Mouse (Mus musculus) MEL (cell line): ENCODE results near the gene Phkg1. TPM values are rescaled to one million over a fixed set of nuclear protein-coding genes. Genes with fewer than 3 reads are reported as not detected.
"Not testable (repeated sequence)": the region's sequence is repeated elsewhere in the genome, so short reads cannot be mapped to it uniquely, and the experiment has no call there.

Experiments
- DNase-seq: peaks from one replicate; pipeline ENCODE4 v3.0.0; 2011; ENCODE audit warnings: low read depth, low spot score
- H3K27ac ChIP-seq: 2 replicates; pipeline ENCODE4 v1.5.1; 2012; ENCODE audit warnings: low read depth, mild to moderate bottlenecking, control low read depth, low read length, moderate library complexity; ENCODE audit not compliant: control insufficient read depth
- H3K27me3 ChIP-seq, 2 experiments: fragments of 150-350 bp in 1 of 2; sonication (generic) in 1 of 2; 2 replicates each; pipeline ENCODE4 v1.6.1; 2012; ENCODE audit warnings: low read length in 2 of 2, mild to moderate bottlenecking in 2 of 2, improper control_type of control experiment in 1 of 2, moderate library complexity in 1 of 2; ENCODE audit not compliant: insufficient read depth in 2 of 2, control insufficient read depth in 1 of 2
- H3K36me3 ChIP-seq, 2 experiments: 2 replicates each; pipeline ENCODE4 v1.6.1; 2012 to 2014; ENCODE audit warnings: low read length in 2 of 2, improper control_type of control experiment in 1 of 2, inconsistent platforms in 1 of 2, mild to moderate bottlenecking in 1 of 2; ENCODE audit not compliant: insufficient read depth in 2 of 2, control insufficient read depth in 1 of 2
- H3K4me1 ChIP-seq, 2 experiments: fragments of 150-350 bp in 1 of 2; sonication (generic) in 1 of 2; 2 replicates each; pipeline ENCODE4 v1.6.1; 2012; ENCODE audit warnings: low read length in 2 of 2, improper control_type of control experiment in 1 of 2, mild to moderate bottlenecking in 1 of 2; ENCODE audit not compliant: insufficient read depth in 2 of 2, control insufficient read depth in 1 of 2
- H3K4me3 ChIP-seq, 2 experiments: fragments of 150-350 bp in 1 of 2; sonication (generic) in 1 of 2; 2 replicates each; pipeline ENCODE4 v1.5.1; 2012; ENCODE audit warnings: low read depth in 2 of 2, low read length in 2 of 2, mild to moderate bottlenecking in 2 of 2, moderate library complexity in 2 of 2, control low read depth in 1 of 2, improper control_type of control experiment in 1 of 2; ENCODE audit not compliant: control insufficient read depth in 1 of 2, insufficient read depth in 1 of 2
- H3K79me2 ChIP-seq: 2 replicates; pipeline ENCODE4 v1.6.1; 2012; ENCODE audit warnings: mild to moderate bottlenecking, low read length, moderate library complexity; ENCODE audit not compliant: control insufficient read depth, poor library complexity, insufficient read depth
- H3K9ac ChIP-seq: 2 replicates; pipeline ENCODE4 v1.6.1; 2012; ENCODE audit warnings: low read depth, mild to moderate bottlenecking, control low read depth, low read length, moderate library complexity; ENCODE audit not compliant: control insufficient read depth, poor library complexity, severe bottlenecking
- H3K9me3 ChIP-seq: fragments of 150-350 bp; sonication (generic); replicated peaks from 2 replicates; pipeline ENCODE4 v1.6.1; 2012; ENCODE audit warnings: mild to moderate bottlenecking, low read length, improper control_type of control experiment, moderate library complexity; ENCODE audit not compliant: insufficient read depth
- BHLHE40 ChIP-seq: IDR thresholded peaks from 2 replicates; pipeline ENCODE4 v1.6.1; 2012; ENCODE audit warnings: low read depth, mild to moderate bottlenecking, inconsistent platforms, low read length, improper control_type of control experiment, borderline replicate concordance
- CHD1 ChIP-seq: IDR thresholded peaks from 2 replicates; pipeline ENCODE4 v1.6.1; 2012; ENCODE audit warnings: low read depth, mild to moderate bottlenecking, inconsistent platforms, low read length, improper control_type of control experiment
- CHD2 ChIP-seq: IDR thresholded peaks from 2 replicates; pipeline ENCODE4 v1.6.1; 2011; ENCODE audit warnings: low read length, improper control_type of control experiment
- CTCF ChIP-seq, 3 experiments: IDR thresholded peaks in 2 of 3; conservative IDR thresholded peaks in 1 of 3; 2 replicates each; pipeline ENCODE4 v1.5.1; 2011 to 2012; ENCODE audit warnings: low read length in 3 of 3, low read depth in 2 of 3, mild to moderate bottlenecking in 2 of 3, improper control_type of control experiment in 1 of 3, inconsistent platforms in 1 of 3, mixed read lengths in 1 of 3, moderate library complexity in 1 of 3; ENCODE audit not compliant: control insufficient read depth in 1 of 3, insufficient read depth in 1 of 3, poor library complexity in 1 of 3, severe bottlenecking in 1 of 3
- E2F4 ChIP-seq: IDR thresholded peaks from 2 replicates; pipeline ENCODE4 v1.6.1; 2011; ENCODE audit warnings: low read depth, low read length, improper control_type of control experiment, borderline replicate concordance
- EP300 ChIP-seq, 2 experiments: IDR thresholded peaks; 2 replicates each; pipeline ENCODE4 v1.6.1; 2011; ENCODE audit warnings: improper control_type of control experiment in 2 of 2, low read length in 2 of 2, low read depth in 1 of 2, mild to moderate bottlenecking in 1 of 2
- ETS1 ChIP-seq: IDR thresholded peaks from 2 replicates; pipeline ENCODE4 v1.6.1; 2012; ENCODE audit warnings: low read depth, mild to moderate bottlenecking, inconsistent platforms, low read length, improper control_type of control experiment, moderate library complexity
- HCFC1 ChIP-seq: IDR thresholded peaks from 2 replicates; pipeline ENCODE4 v1.6.1; 2012; ENCODE audit warnings: low read depth, mild to moderate bottlenecking, inconsistent platforms, low read length, improper control_type of control experiment, moderate library complexity
- KAT2A ChIP-seq: conservative IDR thresholded peaks from 2 replicates; pipeline ENCODE4 v1.6.1; 2012; ENCODE audit warnings: low read depth, low read length, improper control_type of control experiment, inconsistent platforms
- MAX ChIP-seq: IDR thresholded peaks from 2 replicates; pipeline ENCODE4 v1.6.1; 2011; ENCODE audit warnings: low read length, improper control_type of control experiment
- MAZ ChIP-seq: IDR thresholded peaks from 2 replicates; pipeline ENCODE4 v1.6.1; 2012; ENCODE audit warnings: low read depth, mild to moderate bottlenecking, inconsistent platforms, low read length, improper control_type of control experiment
- MYC ChIP-seq: IDR thresholded peaks from 2 replicates; pipeline ENCODE4 v1.6.1; 2011; ENCODE audit warnings: low read depth, mild to moderate bottlenecking, low read length, improper control_type of control experiment, moderate library complexity
- POLR2AphosphoS5 ChIP-seq: IDR thresholded peaks from 2 replicates; pipeline ENCODE4 v1.6.1; 2012; ENCODE audit warnings: low read depth, borderline replicate concordance, mild to moderate bottlenecking, inconsistent platforms, low read length, moderate library complexity, mixed read lengths
- RCOR1 ChIP-seq: IDR thresholded peaks from 2 replicates; pipeline ENCODE4 v1.6.1; 2012; ENCODE audit warnings: low read depth, mild to moderate bottlenecking, inconsistent platforms, low read length, improper control_type of control experiment
- TBP ChIP-seq: IDR thresholded peaks from 2 replicates; pipeline ENCODE4 v1.8.0; 2011; ENCODE audit warnings: low read depth, low read length, improper control_type of control experiment
- TCF12 ChIP-seq: IDR thresholded peaks from 2 replicates; pipeline ENCODE4 v1.6.1; 2014; ENCODE audit warnings: low read depth, mild to moderate bottlenecking, inconsistent platforms, low read length, improper control_type of control experiment, moderate library complexity
- UBTF ChIP-seq: IDR thresholded peaks from 2 replicates; pipeline ENCODE4 v1.6.1; 2012; ENCODE audit warnings: low read depth, mild to moderate bottlenecking, inconsistent platforms, low read length, improper control_type of control experiment, moderate library complexity, borderline replicate concordance; ENCODE audit not compliant: insufficient read depth
- USF2 ChIP-seq, 2 experiments: IDR thresholded peaks; 2 replicates each; pipeline ENCODE4 v1.6.1; 2011 to 2012; ENCODE audit warnings: improper control_type of control experiment in 2 of 2, low read length in 2 of 2, borderline replicate concordance in 1 of 2, inconsistent platforms in 1 of 2, low read depth in 1 of 2, mild to moderate bottlenecking in 1 of 2; ENCODE audit not compliant: insufficient read depth in 1 of 2
- ZMIZ1 ChIP-seq: IDR thresholded peaks from 2 replicates; pipeline ENCODE4 v1.6.1; 2012; ENCODE audit warnings: low read depth, mild to moderate bottlenecking, inconsistent platforms, low read length, improper control_type of control experiment, moderate library complexity
- ZNF384 ChIP-seq: IDR thresholded peaks from 2 replicates; pipeline ENCODE4 v1.6.1; 2012; ENCODE audit warnings: low read depth, mild to moderate bottlenecking, inconsistent platforms, low read length, improper control_type of control experiment
- polyA plus RNA-seq, 2 experiments: library from polyadenylated mRNA; stranded (reverse) in 1 of 2; unstranded in 1 of 2; fragments of >175 nt in 1 of 2; fragments of >200 nt in 1 of 2; gene quantifications; 2 replicates each; pipeline versions ENCODE4 v1.2.1 to v1.2.4; 2012; ENCODE audit warnings: low replicate concordance in 2 of 2, low read depth in 1 of 2; ENCODE audit not compliant: insufficient read length in 2 of 2, insufficient read depth in 1 of 2, missing spikeins in 1 of 2
- total RNA-seq: library from RNA; depleted of rRNA; stranded (reverse); fragments of 300-350 nt; gene quantifications from 2 replicates; pipeline ENCODE4 v1.2.3, GENCODE M21; 2012

The Phkg1 gene
- total and polyA plus RNA-seq, 3 experiments, result 0.62 to 0.72 TPM; not detected in 1

DNA sequence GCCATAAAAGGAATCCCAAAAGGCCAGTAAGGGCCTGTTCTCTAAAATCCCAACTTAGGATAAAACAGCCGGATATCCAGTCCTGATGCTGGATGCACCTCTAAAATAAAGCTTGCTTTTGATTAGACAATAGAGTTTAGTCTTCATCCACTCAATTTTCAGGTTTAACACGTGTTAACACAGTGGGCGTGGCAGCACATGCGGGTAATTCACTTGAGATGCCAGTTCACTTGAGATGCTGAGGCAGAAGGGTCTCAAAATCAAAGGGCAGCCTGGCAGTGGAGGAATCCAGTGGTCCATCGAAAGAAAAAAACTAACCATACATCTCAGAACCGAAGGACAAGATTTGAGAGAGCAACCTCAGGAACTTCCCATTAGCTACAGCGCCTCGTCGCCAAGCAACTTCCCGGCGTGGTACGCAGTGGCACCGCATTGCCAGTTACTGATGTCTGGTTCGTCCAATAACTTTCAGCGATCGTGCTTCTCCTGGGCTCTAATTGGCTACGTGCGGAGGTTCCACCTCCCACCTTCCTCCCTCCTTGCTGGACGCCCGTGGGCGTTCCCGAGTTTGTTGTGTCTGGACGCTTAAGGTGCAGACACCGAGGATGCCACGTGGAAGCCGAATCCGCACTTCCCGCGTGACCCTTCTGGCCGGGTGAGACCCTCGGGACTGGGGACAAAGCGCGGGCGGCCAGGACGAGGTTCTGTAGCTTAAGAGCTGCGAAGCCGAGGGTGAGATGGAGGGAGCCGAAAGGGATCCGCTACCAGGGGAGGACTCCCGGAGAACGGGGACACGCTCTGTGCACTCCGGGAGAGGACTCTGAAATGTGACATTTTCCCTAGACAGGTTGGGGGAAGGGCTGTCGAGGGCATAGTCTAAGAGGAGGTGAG, 2.9 kb downstream of the Phkg1 start, which contains the start of gene Zbed5 (continued):
- no peak for TF ChIP-seq TCF12
- TF ChIP-seq CTCF (IDR thresholded peaks at IDR 0.05 in 2 of 3, conservative IDR thresholded peaks at IDR 0.05 in 1 of 3; ENCODE audit: control insufficient read depth in 1 of 3, insufficient read depth in 1 of 3, low read depth in 2 of 3, low read length in 3 of 3, poor library complexity in 1 of 3, severe bottlenecking in 1 of 3), result no peak
- peak; percentile 48; the same call in 1 of the 2 replicates for TF ChIP-seq MAZ
- TF ChIP-seq EP300 (IDR thresholded peaks at IDR 0.05; ENCODE audit: low read depth in 1 of 2, low read length in 2 of 2), result no peak
- no peak for TF ChIP-seq POLR2AphosphoS5
- no peak for TF ChIP-seq E2F4
- peak; percentile 72 for TF ChIP-seq CHD2
- TF ChIP-seq HCFC1, result peak; percentile 63
- TF ChIP-seq KAT2A, result no peak
- TF ChIP-seq ZMIZ1, result no peak
- TF ChIP-seq UBTF, result no peak
- TF ChIP-seq CHD1, result no peak
- peak; percentile 92 for TF ChIP-seq MYC
- no peak for TF ChIP-seq RCOR1
- no peak for TF ChIP-seq ETS1
- TF ChIP-seq MAX, result peak; percentile 87
- TF ChIP-seq BHLHE40, result no peak
- no peak for TF ChIP-seq USF2 (IDR thresholded peaks at IDR 0.05; ENCODE audit: borderline replicate concordance in 1 of 2, insufficient read depth in 1 of 2, low read depth in 1 of 2, low read length in 2 of 2)

DNA sequence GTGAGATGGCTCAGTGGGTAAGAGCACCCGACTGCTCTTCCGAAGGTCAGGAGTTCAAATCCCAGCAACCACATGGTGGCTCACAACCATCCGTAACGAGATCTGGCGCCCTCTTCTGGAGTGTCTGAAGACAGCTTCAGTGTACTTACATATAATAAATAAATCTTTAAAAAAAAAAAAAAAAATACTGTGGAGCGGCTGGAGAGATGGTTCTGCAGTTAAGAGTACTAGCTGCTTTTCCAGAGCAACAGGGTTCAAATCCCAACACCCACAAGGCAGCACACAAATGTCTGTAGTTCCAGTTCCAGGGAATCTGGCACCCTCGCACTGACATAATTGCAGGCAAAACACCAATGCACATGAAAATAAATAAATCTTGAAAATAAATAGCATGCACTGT, 8.0 kb downstream of the Phkg1 start:
- not testable (repeated sequence) for H3K9ac ChIP-seq, H3K4me1 ChIP-seq, H3K27me3 ChIP-seq, H3K9me3 ChIP-seq, H3K4me3 ChIP-seq, H3K27ac ChIP-seq, DNase-seq
- peaks cover 16% of the 10 kb centered on the region for H3K79me2 ChIP-seq
- TF ChIP-seq ZNF384 (peak; percentile 52), TBP (0 out of 2 replicates have a peak, but pooled peaks have one; percentile 56)
- peaks cover 0 to 12% of the 10 kb centered on the region in 2 experiments; a peak in 3 of 4 replicates for H3K36me3 ChIP-seq
